Mouse (Mus musculus) thymus, postnatal 25 days (tissue): ENCODE data around the gene Mef2a.

Experiments
- DNase-seq: peaks from one replicate; pipeline ENCODE4 v3.0.0; 2022

Mef2a gene

GRCm38 (mm10) chr7:67372729-67373583 is at the start of gene Mef2a:
Gene Mef2a (minus strand): TSS chr7:67372858.
- DNase-seq: peak; percentile 97

- DNase-seq: peak; percentile 73
Observed at GRCm38 (mm10) chr7:67421476-67422186, 49.0 kb upstream of the Mef2a start.

- peak; percentile 79 for DNase-seq
Observed at GRCm38 (mm10) chr7:67421088-67421475, 48.4 kb upstream of the Mef2a start.

DNA sequence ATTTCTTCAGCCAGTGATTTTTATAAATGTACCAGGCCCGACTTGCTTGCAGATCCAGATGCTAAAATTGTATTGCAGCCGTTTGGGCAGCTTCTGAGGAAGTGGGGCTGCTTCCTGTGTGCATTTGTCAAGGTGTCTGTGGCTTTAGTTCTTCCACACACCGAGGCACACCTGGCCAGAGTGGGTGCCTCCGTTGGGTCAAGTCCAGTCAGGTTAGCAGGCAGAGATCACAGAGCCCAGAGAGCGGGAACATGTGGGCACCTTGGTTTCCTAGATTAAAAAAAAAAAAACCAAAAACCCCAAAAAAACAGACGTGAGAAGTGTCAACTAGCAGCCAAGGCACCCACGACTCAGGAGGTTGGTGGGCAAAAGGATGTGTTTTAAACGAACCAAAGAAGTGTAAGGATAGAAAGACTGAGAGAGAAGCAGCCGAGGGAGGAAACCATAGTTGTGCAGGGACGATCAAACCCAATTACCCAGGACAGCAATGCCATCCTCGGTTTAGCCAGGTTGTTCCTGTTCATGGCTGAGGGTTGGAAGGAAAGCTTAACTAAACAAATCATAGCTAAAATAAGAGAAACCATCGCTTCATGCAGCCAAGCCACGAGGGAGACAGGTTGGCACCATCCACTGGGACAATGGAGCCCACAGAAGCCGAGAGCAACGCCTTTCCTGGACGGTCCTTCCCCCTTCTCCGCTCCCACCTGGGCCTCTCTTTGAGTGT is 47.1 kb upstream of the Mef2a start:
- peak; percentile 78 for DNase-seq

GRCm38 (mm10) chr7:67418122-67418521 is 45.5 kb upstream of the Mef2a start:
- DNase-seq: no peak

DNA sequence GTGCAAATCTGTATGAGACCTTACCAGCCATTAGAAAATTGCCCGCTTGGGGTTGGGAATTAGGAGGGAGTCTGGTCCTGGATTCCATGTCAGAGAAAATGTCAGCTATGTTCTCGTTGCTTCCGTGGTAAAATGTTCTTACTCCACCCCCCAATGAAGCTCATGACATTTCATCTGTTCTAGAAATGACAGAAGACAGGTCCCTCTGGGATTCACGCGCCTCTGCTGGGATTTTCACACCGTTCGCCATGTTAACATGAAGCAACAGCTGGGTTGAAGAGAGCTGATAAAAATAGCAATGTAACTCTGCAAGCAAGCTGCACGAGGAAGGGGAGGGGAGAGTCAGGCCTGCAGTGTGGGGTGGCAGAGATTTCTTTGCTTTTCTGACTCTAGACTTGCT is 42.1 kb upstream of the Mef2a start:
- DNase-seq: peak; percentile 33

DNA sequence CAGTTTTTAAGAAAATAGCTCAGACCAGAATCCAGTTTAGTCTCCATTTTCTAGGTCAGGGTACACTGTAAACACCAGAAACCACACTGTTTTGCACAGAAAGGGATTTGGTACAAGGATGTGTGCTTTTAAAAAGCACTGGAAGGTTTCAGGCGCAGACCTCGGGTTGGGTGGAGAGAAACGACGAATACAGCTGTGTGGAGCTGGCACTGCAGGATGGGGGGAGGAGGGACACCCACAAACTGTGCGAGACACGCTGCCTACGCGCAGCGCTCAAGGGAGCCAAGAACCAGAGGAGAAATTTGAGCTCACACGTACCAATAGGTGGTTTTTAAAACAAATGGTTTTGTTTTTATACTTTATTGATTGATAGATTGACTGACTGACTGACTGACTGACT is 40.0 kb upstream of the Mef2a start:
- peak; percentile 75 for DNase-seq

- DNase-seq: peak; percentile 27
Observed at GRCm38 (mm10) chr7:67407019-67407418, 34.4 kb upstream of the Mef2a start.

GRCm38 (mm10) chr7:67404176-67404575 is 31.5 kb upstream of the Mef2a start:
- no peak for DNase-seq

GRCm38 (mm10) chr7:67402353-67402752 is 29.7 kb upstream of the Mef2a start:
- DNase-seq: no peak

- no peak for DNase-seq
Observed at GRCm38 (mm10) chr7:67401379-67401778, 28.7 kb upstream of the Mef2a start.

DNA sequence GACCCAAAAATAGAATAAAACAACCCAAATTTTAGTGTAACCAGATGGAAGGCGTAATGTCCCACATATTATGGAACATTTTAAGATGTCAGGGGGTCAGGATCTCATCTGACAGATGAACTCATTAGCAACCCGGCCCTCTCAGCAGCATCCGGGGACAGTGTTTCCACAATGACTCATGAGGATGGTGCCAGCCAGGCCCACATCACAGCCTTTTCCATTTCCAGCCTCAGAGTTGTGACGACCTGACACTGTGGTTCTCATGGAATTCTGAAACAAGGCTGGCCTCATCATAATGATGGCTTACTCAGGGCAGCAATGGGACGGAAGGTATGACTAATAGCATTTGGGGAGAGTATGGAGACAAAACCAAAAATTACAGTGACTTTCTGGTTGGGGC is 18.1 kb upstream of the Mef2a start:
- DNase-seq: no peak

GRCm38 (mm10) chr7:67390095-67390494 is 17.4 kb upstream of the Mef2a start:
- DNase-seq: no peak

- DNase-seq: no peak
Observed at GRCm38 (mm10) chr7:67384942-67385872, 12.5 kb upstream of the Mef2a start.

DNA sequence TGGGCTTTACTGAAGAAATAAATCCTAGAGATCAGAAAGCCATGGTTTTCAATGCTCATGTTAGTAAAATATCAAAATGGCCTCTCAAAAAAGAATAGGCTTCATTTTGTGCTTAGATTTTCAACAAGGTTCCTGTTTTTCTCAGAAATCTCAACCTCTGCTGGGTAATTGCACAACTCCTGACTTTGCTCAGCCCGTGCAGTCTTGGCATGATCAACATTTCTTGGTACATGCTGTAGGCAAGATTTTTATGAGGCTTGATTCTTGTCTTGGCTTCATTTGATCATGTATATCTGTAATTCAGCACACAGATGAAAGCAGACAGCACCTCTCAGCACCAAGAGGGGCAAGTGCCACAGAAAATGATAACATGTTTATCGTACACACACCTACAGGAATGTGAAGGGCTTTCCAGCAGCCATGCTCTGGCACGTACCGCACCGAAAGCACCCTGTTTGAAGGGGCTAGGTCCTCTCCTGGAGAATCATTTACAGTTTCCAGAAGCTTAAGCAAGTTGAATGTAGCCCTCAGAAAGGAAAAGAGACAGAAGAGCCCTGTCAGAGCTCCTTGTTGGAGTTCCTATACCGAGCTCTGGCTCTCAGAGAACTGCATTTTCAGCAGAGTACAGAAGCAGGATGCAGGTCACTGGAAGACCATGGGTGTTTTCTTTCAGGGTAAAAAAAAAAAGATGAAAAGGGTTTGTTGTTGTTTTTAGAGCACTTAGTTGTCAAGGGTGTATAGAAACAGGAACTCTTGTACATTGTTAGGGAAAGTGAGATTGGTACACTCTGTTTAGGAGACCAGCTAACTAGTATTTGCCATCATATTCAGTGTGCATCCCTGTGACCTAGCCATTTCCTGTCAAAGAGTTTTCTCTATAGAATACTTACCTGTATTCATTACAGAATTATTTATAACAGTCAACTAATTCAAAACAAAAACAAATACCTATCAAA is 7.8 kb upstream of the Mef2a start:
- DNase-seq: no peak

- DNase-seq: no peak
Observed at GRCm38 (mm10) chr7:67376796-67377195, 4.1 kb upstream of the Mef2a start.

GRCm38 (mm10) chr7:67373975-67374374 is 1.3 kb upstream of the Mef2a start:
- peak; percentile 31 for DNase-seq

- peak; percentile 29 for DNase-seq
Observed at GRCm38 (mm10) chr7:67373584-67373960, 914 bp upstream of the Mef2a start.

- peak; percentile 57 for DNase-seq
Observed at GRCm38 (mm10) chr7:67371891-67372672, 576 bp downstream of the Mef2a start.

GRCm38 (mm10) chr7:67371351-67371890 is 1.2 kb downstream of the Mef2a start:
- DNase-seq: no peak
